Mouse (Mus musculus) urinary bladder, adult 2 months (tissue): Measurements from ENCODE around the gene Spats1. TPM values are rescaled to one million over a fixed set of nuclear protein-coding genes. Genes with fewer than 3 reads are reported as not detected.

Experiments
- DNase-seq: peaks from one replicate; pipeline ENCODE4 v3.0.0; 2022; ENCODE audit warnings: low spot score
- polyA plus RNA-seq: library from polyadenylated mRNA; depleted of rRNA; stranded (reverse); fragments of >200 nt; gene quantifications from 2 replicates; pipeline ENCODE4 v1.2.3, GENCODE M21; 2012; rRNA removed

The Spats1 gene
- 0.14 TPM in 1 of 2 replicates, not detected in the other for polyA plus RNA-seq

GRCm38 (mm10) chr17:45474669-45475465 lies at the start of gene Spats1:
TSS of gene Spats1 (minus strand) at chr17:45475415.
- DNase-seq: no peak

- DNase-seq: no peak
Measured at GRCm38 (mm10) chr17:45524961-45525360, 49.7 kb upstream of the Spats1 start.

- DNase-seq: no peak
Measured at GRCm38 (mm10) chr17:45523263-45523662, 48.0 kb upstream of the Spats1 start, which contains the start of gene Tcte1. TSS of gene Tcte1 (plus strand) at chr17:45523434.

GRCm38 (mm10) chr17:45520136-45520535 lies 44.9 kb upstream of the Spats1 start:
- no peak for DNase-seq

- DNase-seq: no peak
Measured at GRCm38 (mm10) chr17:45518766-45519475, 43.7 kb upstream of the Spats1 start.

GRCm38 (mm10) chr17:45517549-45518215 lies 42.5 kb upstream of the Spats1 start:
- no peak for DNase-seq

- DNase-seq: no peak
Measured at GRCm38 (mm10) chr17:45517135-45517534, 41.9 kb upstream of the Spats1 start.

GRCm38 (mm10) chr17:45516488-45516887 lies 41.3 kb upstream of the Spats1 start:
- peak; percentile 48 for DNase-seq

- no peak for DNase-seq
Measured at GRCm38 (mm10) chr17:45515806-45516205, 40.6 kb upstream of the Spats1 start.

GRCm38 (mm10) chr17:45515204-45515726 lies 40.0 kb upstream of the Spats1 start:
- no peak for DNase-seq

GRCm38 (mm10) chr17:45511757-45512156 lies 36.5 kb upstream of the Spats1 start:
- no peak for DNase-seq

GRCm38 (mm10) chr17:45510871-45511270 lies 35.7 kb upstream of the Spats1 start:
- DNase-seq: no peak

GRCm38 (mm10) chr17:45506700-45507189 lies 31.5 kb upstream of the Spats1 start, which contains the start of gene Aars2:
TSS of gene Aars2 (plus strand) at chr17:45506841.
- DNase-seq: peak; percentile 93

- DNase-seq: no peak
Measured at GRCm38 (mm10) chr17:45505941-45506465, 30.8 kb upstream of the Spats1 start.

- no peak for DNase-seq
Measured at GRCm38 (mm10) chr17:45503301-45503973, 28.2 kb upstream of the Spats1 start.

- DNase-seq: no peak
Measured at GRCm38 (mm10) chr17:45502324-45502723, 27.1 kb upstream of the Spats1 start.

GRCm38 (mm10) chr17:45500981-45501380 lies 25.8 kb upstream of the Spats1 start:
- DNase-seq: no peak

- no peak for DNase-seq
Measured at GRCm38 (mm10) chr17:45499516-45499915, 24.3 kb upstream of the Spats1 start.

GRCm38 (mm10) chr17:45498397-45498796 lies 23.2 kb upstream of the Spats1 start:
- no peak for DNase-seq

- no peak for DNase-seq
Measured at GRCm38 (mm10) chr17:45495398-45495797, 20.2 kb upstream of the Spats1 start.
